Mouse (Mus musculus) brain, embryonic 14.5 days (tissue): ENCODE data around the gene Tpcn2.

Source experiments
- CTCF ChIP-seq: fragments of 200-500 bp; IDR thresholded peaks from 2 replicates; pipeline ENCODE4 v1.5.1; 2012; ENCODE audit warnings: inconsistent platforms, mild to moderate bottlenecking, moderate library complexity, borderline replicate concordance; ENCODE audit not compliant: insufficient read depth, insufficient read length; ENCODE audit errors: extremely low read depth
- POLR2A ChIP-seq: fragments of 200-500 bp; IDR thresholded peaks from 2 replicates; pipeline ENCODE4 v1.6.1; 2012; ENCODE audit warnings: mild to moderate bottlenecking, inconsistent platforms, borderline replicate concordance; ENCODE audit not compliant: poor library complexity, insufficient read depth, insufficient read length, severe bottlenecking; ENCODE audit errors: extremely low read depth

DNA sequence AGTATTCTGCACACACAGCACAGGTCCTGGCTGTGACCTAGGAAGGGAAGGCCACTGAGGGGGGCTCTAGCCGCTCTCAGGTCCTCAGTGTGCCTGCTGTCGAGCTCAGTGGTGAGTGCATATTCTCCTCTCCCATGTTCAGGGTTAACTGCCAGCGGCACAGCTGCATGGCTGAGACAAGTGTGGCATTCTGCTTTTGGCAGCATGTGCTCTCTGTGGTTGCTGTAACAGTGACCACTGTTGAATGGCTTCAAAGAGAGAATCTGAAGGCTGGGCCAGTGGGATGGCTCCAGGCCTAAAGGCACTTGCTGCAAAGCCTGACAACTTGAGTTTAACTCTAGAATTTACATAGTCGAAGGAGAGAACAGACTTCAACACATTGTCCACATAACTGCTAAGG, 33.7 kb upstream of the Tpcn2 start:
- TF ChIP-seq POLR2A (no peak), CTCF (no peak)
